18 mouse cellular contexts compared by ENCODE assay signal in genomic region chr7:79336362-79336910, GRCm38 (mm10). TPM values are rescaled to one million over a fixed set of nuclear protein-coding genes. Genes with fewer than 3 reads are reported as not detected.
DNase-seq lines count a peak whose midpoint lies in the region; ATAC-seq lines count a peak whose summit lies in the region.
"Had no signal": no experiment of that assay in that cellular context is flagged by ENCODE, and none has a peak within 500 bp of the region (broad histone marks: within the 10 kb centered on the region; RNA-seq: fewer than 3 reads in every experiment).

No protein-coding gene starts in this region.

- 72% methylated on average over 8 of the region's 8 CpGs for WGBS in lung, embryonic 16.5 days

- H3K4me2 ChIP-seq in lung, embryonic 16.5 days (ENCODE audit: low read depth, low read length), result no peak overlapping the region
- H3K4me2 ChIP-seq: embryonic facial prominence, embryonic 15.5 days; heart, embryonic 11.5 days; hindbrain, embryonic 14.5 days; lung, embryonic 14.5 days had no signal

- H3K27me3 ChIP-seq in lung, embryonic 16.5 days (ENCODE audit: control insufficient read depth, insufficient read depth, low read depth, low read length), result no peaks in the 10 kb centered on the region
- H3K27me3 ChIP-seq: embryonic facial prominence, embryonic 15.5 days had no signal

- no peak overlapping the region for H3K27ac ChIP-seq in lung, embryonic 16.5 days (ENCODE audit: low read length)
- H3K27ac ChIP-seq: embryonic facial prominence, embryonic 15.5 days; hindbrain, embryonic 14.5 days had no signal

- no peaks in the 10 kb centered on the region for H3K9me3 ChIP-seq in lung, embryonic 16.5 days (ENCODE audit: control insufficient read depth, low read length)
- H3K9me3 ChIP-seq: embryonic facial prominence, embryonic 15.5 days had no signal

- peaks cover 2% of the 10 kb centered on the region; the same call in 1 of the 2 replicates for H3K36me3 ChIP-seq in lung, embryonic 16.5 days (ENCODE audit: control insufficient read depth, insufficient read depth, low read length)

- peak; percentile 62 to 80 for DNase-seq in adrenal gland, adult (ENCODE audit: inconsistent age in 2 of 2, low spot score in 1 of 2)
- no peak for DNase-seq in adrenal gland, adult 8-10 months
- DNase-seq in lung, postnatal 25 days (ENCODE audit: low spot score), result no peak
- DNase-seq in MN1 (ENCODE audit: low spot score), result peak; percentile 21
- DNase-seq in right cerebral cortex, postnatal 36 days (ENCODE audit: low spot score in 2 of 2), result peak; percentile 53 to 57
- no peak for DNase-seq in kidney, adult 8-10 months
- no peak for DNase-seq in heart, postnatal 36 days
- DNase-seq: cerebellum, adult 2 months; gastrocnemius, postnatal 25 days; kidney, postnatal 14 days; layer of hippocampus, postnatal 36 days; lung, embryonic 14.5 days had no signal

- no peaks in the 10 kb centered on the region for H3K4me1 ChIP-seq in lung, embryonic 16.5 days (replicated peaks; ENCODE audit: control insufficient read depth, insufficient read depth, low read length)
- H3K4me1 ChIP-seq: embryonic facial prominence, embryonic 15.5 days had no signal

- H3K4me3 ChIP-seq in lung, embryonic 16.5 days (ENCODE audit: low read length), result no peak overlapping the region
- H3K4me3 ChIP-seq: embryonic facial prominence, embryonic 15.5 days had no signal

- intact Hi-C loops in heart, postnatal 36 days (cut with DNase I), result no loop called here

- H3K9ac ChIP-seq in lung, embryonic 16.5 days (ENCODE audit: low read length), result no peak overlapping the region
- H3K9ac ChIP-seq: embryonic facial prominence, embryonic 15.5 days; hindbrain, embryonic 14.5 days; lung, embryonic 14.5 days had no signal

- peak; percentile 34; the same call in 1 of the 2 replicates for ATAC-seq in lung, embryonic 16.5 days (ENCODE audit: low read depth)
- ATAC-seq: forebrain, embryonic 14.5 days; intestine, postnatal 0 days had no signal

RNA-seq across cellular contexts. Expression of gene Rlbp1, which starts 50.4 kb away (rescaled TPM):
- 1 to 10 TPM in 1 of 4 experiments, under 1 TPM in 1, not detected in 2; 0.17 to 1.4 TPM for total RNA-seq in adrenal gland, adult 8-10 months (2022)
- polyA plus RNA-seq in lung, embryonic 16.5 days (2015; fragmentation: Nextera tagmentation; extraction: Ambion mirVana), result 0.40 and 0.49 TPM in 2 replicates
- total RNA-seq in heart, postnatal 36 days (2021), result not detected
- total RNA-seq: gastrocnemius, postnatal 25 days had no signal

RNA-seq across cellular contexts. Expression of gene Fanci, which starts 55.3 kb away (rescaled TPM):
- total RNA-seq in adrenal gland, adult 8-10 months (2022), result under 1 TPM; 0.20 to 0.95 (median 0.43) TPM
- 12.8 and 13.7 TPM in 2 replicates for polyA plus RNA-seq in lung, embryonic 16.5 days (2015; fragmentation: Nextera tagmentation; extraction: Ambion mirVana)
- total RNA-seq in heart, postnatal 36 days (2021), result under 1 TPM; 0.16 to 0.53 TPM

Comparison
In these comparisons a context has a peak if more than half of its experiments do, and no peak if none do; other contexts are left out.
1. DNase-seq: peak in adrenal gland, adult (2 of 2), MN1 (single experiment) and right cerebral cortex, postnatal 36 days (2 of 2); none in adrenal gland, adult 8-10 months (single experiment), lung, postnatal 25 days (single experiment), kidney, adult 8-10 months (0 of 2) and heart, postnatal 36 days (0 of 2).